Mouse (Mus musculus) left cerebral cortex, adult 9 months (tissue): ENCODE data around the gene Tfrc.

Experiments
- DNase-seq, 2 experiments: peaks; one replicate each; pipeline ENCODE4 v3.0.0; 2022; ENCODE audit warnings: low spot score in 2 of 2

Gene Tfrc

GRCm38 (mm10) chr16:32647712-32648111, 39.0 kb downstream of the Tfrc start:
- no peak for DNase-seq

GRCm38 (mm10) chr16:32650461-32650860, 41.7 kb downstream of the Tfrc start:
- DNase-seq: no peak

DNA sequence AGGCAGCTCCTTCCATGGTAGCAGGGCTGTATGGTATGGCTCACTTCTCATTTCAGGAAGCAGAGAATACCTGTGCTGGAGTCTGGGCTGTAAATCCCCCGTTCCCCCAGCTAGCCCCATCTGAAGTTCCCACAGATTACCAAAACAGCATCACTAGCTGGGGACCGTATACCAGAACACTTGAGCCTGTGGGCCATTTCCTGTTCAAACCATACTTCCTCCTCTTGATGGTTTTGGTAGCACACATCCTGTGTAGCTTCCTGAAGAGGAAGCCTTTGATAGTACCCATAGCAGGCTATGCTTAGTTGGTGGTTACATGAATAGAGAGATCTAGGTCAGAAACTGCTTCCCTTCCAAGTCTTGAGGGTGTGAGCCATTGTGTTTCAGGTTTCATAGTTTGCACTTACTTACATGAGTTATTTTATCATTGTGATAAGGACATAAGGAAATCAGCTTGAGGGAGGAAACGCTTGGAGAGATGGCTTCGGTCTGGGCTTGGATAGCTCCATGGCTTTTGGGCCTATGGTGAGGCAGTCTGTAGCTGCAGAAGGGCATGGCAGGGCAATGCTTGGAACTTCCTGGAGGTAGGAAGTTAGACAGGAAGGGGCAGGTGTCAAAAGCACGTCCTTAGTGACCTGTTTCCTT, 42.4 kb downstream of the Tfrc start:
- DNase-seq: no peak

DNA sequence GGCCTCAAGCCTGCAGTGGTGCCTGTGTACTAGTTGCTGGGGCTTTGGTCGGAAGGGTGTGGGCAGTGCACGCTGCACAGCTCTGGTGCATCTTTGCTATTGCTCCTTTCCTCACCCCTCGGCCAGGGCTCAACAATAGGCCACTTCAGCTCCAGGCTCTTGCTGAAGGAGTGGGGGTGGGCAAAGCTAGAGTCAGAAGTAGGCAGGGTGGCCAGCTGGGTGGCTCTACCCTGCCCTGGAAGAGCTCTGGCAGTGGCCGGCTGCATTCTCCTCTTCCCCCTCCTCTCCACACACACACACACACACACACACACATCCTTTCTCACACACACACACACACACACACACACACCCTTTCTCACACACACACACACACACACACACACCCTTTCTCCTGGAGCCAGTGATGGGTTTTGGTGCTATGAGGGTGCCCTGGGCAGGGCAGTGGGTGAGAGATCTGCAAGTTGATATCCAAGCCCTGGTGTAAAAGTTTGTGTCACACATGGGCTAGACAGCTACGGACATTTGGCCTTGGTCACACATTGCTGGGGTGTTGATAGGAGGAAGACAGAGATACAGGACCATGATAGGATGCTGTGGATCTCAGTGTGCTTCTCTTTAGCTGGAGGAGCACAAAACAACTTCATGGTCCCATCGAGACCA, 45.5 kb downstream of the Tfrc start:
- DNase-seq: no peak

DNA sequence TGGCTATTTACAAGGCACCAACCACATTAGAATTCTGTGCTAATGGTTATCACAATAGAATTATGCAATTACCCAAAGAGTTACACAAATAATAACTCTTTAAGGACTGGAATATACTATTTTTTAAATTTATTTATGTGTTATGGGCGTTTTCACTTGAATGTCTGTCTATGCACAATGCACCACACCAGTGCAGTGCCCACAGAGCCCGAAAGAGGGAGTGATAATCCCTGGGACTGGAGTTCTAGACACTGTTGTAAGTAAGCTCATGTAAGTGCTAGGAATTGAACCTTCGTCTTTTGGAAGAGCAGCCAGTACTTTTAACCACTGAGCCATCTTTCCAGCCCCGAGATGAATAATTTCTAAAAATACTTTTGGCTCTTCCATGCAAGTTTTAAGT, 46.8 kb downstream of the Tfrc start:
- DNase-seq: no peak

DNA sequence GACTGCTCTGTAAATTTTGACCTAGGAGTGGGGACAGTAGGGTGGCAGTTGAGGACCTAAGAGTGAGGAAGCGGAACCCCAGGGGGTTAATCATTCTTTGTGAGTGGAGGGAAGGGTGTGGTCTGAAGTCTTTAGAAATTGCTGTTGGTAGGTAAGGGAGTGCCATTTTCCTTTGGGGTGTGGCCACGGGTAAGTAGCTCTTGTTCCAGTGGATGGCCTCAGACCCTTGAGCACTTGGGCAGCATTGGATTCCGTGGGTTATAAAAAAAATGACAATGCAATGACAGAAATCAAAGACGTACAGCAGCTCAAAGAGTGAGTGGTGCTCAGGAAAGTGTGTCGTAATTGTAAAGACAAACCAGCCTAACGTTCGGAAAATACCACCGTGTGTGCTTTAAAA, 47.6 kb downstream of the Tfrc start:
- no peak for DNase-seq

DNA sequence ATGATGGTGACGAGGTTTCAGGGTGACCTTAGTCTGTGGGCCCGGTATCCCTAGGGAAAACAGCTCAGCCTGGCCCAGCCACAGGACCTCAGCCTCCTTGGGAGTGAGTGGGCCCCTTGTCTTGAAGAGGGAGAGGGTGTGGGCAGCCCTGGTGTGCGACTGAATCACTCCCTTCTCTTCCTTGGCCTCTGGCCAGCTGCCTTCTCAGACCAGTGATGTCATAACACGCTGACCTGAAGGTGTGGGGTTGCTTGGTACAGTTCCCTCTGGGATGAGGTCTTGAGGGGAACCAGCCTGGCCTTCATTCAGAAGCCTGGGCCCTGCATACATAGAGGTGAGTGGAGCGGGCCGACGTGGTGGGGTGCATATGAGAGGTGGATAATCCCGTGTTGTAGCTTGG, 48.1 kb downstream of the Tfrc start:
- no peak for DNase-seq

- DNase-seq: no peak
Observed at GRCm38 (mm10) chr16:32657498-32658250, 49.0 kb downstream of the Tfrc start.

DNA sequence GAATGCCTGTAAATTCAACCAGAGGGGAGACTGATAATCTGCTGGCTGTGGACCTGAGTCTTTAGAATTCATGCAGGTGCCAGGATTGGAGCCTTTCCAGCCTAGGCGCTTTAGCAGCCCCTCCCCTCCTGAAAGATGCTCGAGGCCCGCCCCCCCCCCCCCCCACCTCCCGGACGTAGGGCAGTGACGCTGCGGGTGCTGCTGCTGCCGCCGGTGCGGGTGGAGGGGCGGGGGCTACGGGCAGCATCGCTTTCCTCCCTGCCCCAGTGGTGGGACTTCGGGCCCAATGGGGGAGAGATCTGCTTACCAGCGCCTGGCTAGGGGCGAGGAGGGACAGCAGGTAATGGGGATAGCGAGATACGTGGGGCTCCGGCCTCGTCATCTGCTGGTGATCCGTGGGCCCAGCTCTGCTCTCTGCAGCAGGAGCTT, 50.0 kb downstream of the Tfrc start:
- peak in 1 of 2 experiments; percentile 41 for DNase-seq

DNA sequence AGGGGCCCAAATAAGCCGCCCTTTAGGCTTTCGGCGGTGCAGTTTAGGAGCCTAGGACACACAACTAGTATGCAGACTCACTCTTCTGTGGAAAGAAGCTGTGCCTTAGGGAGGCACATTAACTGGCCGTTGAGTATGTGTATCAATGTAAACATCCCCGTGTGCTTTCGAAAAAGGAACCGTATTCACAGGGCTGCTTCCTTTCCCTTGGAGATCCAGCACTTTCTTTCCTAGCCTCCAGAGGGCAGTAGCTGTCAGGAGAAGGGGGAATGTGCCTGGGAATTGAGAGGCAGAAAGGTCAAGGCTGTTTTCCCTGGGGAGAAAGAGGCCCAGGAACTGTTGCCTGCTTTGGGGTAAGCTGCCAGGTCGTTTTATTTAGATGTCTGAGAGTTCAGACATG, 50.7 kb downstream of the Tfrc start:
- peak in 1 of 2 experiments; percentile 79 for DNase-seq

- no peak for DNase-seq
Observed at GRCm38 (mm10) chr16:32660095-32660494, 51.4 kb downstream of the Tfrc start.

DNA sequence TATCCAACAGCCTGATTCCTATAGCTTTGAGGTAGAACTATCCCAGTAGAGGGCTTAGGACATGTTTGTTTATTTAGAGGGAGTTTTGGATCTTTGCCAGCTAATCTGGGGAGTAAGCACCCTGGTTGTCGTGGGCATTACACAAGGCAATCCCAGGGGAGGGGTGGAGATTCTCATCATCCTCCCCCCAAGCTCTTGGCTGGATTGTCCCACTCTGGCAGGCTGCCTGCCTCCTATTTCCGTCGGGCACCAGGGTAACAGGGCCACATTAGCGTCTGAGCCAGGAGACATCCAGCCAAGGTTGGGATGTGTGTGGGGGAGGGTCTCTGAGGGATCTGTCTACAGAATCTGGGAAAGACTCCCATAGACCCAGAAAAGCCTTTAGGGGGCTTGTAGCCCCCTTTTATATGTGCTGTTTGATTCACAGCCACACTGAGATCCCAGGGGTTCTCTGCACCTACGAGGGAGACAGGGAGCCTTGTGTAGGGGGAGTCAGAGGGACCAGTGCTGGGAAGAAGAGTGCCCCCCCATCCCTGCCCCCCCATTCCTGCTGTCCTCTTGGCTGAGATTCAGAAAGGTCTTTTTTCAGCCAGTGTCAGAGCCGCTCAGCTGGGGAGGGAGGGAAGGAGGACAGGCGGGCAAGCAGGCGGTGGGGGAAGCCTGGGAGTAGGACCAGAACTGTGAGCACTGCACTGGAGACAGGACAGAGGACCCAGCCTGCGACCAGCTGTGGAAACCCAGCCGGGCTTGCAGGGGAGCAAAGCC, 52.0 kb downstream of the Tfrc start:
- peak in 1 of 2 experiments; percentile 65 for DNase-seq

- no peak for DNase-seq
Observed at GRCm38 (mm10) chr16:32661493-32661921, 52.8 kb downstream of the Tfrc start.

DNA sequence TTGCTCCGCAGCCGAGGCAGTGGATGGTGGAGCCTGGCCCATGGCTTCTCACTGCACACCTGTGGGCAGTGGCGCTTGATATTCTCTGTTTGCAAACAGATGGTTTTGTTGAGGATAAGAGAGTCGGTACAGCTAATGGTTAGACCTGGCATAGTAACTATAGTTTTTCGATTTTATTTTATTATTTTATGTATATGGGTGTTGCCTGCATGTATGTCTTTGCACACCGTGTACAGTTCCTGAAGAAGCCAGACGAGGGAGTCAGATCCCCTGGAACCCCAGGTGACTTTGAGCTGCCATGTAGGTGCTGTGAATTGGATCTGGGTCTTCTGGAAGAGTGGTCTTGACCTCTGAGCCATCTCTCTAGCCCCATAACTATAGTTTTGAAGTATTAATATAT, 53.7 kb downstream of the Tfrc start:
- DNase-seq: no peak

DNA sequence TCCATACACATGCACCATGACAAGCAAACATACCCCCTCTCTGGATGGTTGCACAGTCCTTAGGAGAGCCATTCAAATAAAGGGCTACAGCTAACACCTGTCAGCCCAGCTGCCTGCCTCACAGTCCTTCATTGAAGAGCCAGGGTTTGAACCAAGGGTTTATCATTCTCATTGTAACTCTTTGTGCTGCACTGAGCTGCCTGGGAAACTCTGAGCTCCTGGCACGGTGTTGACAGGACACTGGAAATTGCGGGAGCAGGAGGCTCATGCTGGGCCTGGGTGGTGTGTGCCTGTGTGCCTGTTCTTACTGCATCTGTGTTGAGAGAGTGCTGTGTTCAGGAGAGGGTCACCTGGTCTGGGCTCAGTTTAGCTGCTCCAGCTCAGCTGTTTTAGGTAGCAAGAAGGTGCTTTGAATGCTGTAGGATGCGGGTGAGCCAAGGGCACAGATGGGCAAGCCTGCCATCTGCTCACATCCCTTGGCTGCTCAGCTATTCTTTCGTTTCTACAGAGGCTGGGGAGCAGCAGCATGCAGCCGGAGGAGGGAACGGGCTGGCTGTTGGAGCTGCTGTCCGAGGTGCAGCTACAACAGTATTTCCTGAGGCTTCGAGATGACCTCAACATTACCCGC, 54.6 kb downstream of the Tfrc start:
- DNase-seq: no peak

- no peak for DNase-seq
Observed at GRCm38 (mm10) chr16:32664211-32664610, 55.5 kb downstream of the Tfrc start.

DNA sequence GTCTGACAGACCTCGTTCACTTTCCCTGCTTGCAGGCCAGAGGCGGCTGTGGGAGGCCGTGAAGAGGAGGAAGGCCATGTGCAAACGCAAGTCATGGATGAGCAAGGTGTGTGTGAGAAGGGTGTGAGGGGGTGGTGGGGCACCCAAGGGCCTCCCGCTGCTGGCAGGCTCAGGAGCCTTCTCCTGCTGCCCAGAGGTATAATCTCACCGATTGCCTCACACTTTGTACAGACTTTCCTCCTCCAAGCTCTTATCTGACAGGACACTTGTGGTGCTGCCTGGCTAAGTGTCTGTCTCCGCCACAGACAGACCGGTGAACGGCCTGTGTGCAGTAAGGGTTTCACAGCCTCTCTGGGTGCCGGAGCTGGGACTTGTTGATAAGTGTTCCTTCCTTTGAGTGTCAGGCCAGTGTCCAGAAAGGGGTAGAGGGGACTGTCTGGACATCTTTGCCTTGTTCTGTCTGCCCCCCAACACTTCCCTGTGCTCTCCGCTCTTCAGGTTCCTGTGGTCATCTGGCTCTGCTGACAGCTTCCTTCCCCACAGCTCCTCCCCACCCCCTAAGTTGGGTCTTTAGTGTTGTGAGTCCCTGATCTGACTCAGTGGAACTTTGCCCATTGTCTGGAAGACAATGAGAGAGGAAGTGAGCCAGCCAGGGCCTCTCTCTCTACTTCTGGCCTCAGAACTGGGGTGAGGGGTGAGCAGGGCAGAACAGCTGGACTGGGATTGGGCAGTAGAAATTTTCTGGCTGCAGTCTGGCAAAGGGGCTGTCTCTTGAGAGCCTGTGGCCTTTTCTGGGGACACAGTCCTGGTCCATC, 57.3 kb downstream of the Tfrc start:
- DNase-seq: no peak

- no peak for DNase-seq
Observed at GRCm38 (mm10) chr16:32666671-32667551, 58.2 kb downstream of the Tfrc start.

DNA sequence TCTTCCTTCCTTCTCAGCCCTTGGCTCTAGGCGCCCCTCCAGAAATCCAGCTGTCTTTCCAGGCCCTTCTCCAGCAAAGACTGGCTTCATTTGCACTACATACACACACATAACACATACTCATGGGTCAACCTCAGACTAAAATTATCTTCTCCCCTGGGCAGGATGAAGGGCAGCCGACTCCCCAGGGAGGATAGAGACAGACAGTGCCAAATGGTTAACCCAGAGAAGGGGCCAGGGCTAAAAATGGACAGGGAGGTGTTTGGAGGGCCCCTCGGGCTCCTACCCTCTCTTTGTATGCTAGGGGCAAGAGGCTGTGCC, 58.8 kb downstream of the Tfrc start:
- no peak for DNase-seq

GRCm38 (mm10) chr16:32668030-32668429, 59.3 kb downstream of the Tfrc start:
- DNase-seq: no peak
